Mouse (Mus musculus) stomach, embryonic 14.5 days (tissue): ENCODE measurements around the gene Lkaaear1. TPM values are rescaled to one million over a fixed set of nuclear protein-coding genes. Genes with fewer than 3 reads are reported as not detected.

Experiments
- ATAC-seq: fragments of 200-750 bp; cut with Nextera tagmentation; 2 replicates; pipeline ENCODE4 v1.8.0; 2017; ENCODE audit warnings: low read depth, moderate TSS enrichment; ENCODE audit not compliant: insufficient number of reproducible peaks, insufficient read depth, low FRiP score
- H3K27ac ChIP-seq: fragments of 300-500 bp; sonication (generic); 2 replicates; pipeline ENCODE4 v1.5.1; 2014; ENCODE audit warnings: mild to moderate bottlenecking, low read length, moderate library complexity, mixed read lengths
- H3K27me3 ChIP-seq: fragments of 300-500 bp; sonication (generic); 2 replicates; pipeline ENCODE4 v1.6.1; 2014; ENCODE audit warnings: low read length, control low read depth, mixed read lengths; ENCODE audit not compliant: control insufficient read depth, insufficient read depth
- H3K36me3 ChIP-seq: fragments of 300-500 bp; sonication (generic); 2 replicates; pipeline ENCODE4 v1.6.1; 2014; ENCODE audit warnings: mild to moderate bottlenecking, control low read depth, low read length, moderate library complexity, mixed read lengths; ENCODE audit not compliant: control insufficient read depth, insufficient read depth
- H3K4me1 ChIP-seq: fragments of 300-500 bp; sonication (generic); 2 replicates; pipeline ENCODE4 v1.6.1; 2014; ENCODE audit warnings: low read length, control low read depth, mixed read lengths; ENCODE audit not compliant: control insufficient read depth, insufficient read depth
- H3K4me2 ChIP-seq: fragments of 300-500 bp; sonication (generic); replicated peaks from 2 replicates; pipeline ENCODE4 v1.6.1; 2014; ENCODE audit warnings: low read depth, low read length, control low read depth
- H3K4me3 ChIP-seq: fragments of 300-500 bp; sonication (generic); 2 replicates; pipeline ENCODE4 v1.5.1; 2014; ENCODE audit warnings: low read depth, low read length, control low read depth
- H3K9ac ChIP-seq: fragments of 300-500 bp; sonication (generic); replicated peaks from 2 replicates; pipeline ENCODE4 v1.6.1; 2014; ENCODE audit warnings: low read depth, mild to moderate bottlenecking, control low read depth, low read length, moderate library complexity, mixed read lengths
- H3K9me3 ChIP-seq: fragments of 300-500 bp; sonication (generic); 2 replicates; pipeline ENCODE4 v1.6.1; 2016; ENCODE audit warnings: low read depth, low read length, control low read depth; ENCODE audit not compliant: control insufficient read depth
- WGBS: fragments of 180-500 bp; shearing (Covaris S2); extraction: QIAGEN DNeasy Blood & Tissue Kit; methylation state at CpG from one replicate; pipeline ENCODE4 v1.1.7; 2014; 5-methylcytosine and 5-hydroxymethylcytosine counted together
- polyA plus RNA-seq: library from polyadenylated mRNA; unstranded; fragments of >200 nt; fragmentation: Nextera tagmentation; extraction: Ambion mirVana; gene quantifications from 2 replicates; pipeline ENCODE4 v1.2.1, GENCODE M21; 2014

The Lkaaear1 gene
- polyA plus RNA-seq, 1 experiment from 2014 or later = not detected

- no peak for ATAC-seq
- peaks cover 41% of the 10 kb centered on the region for H3K27me3 ChIP-seq
- WGBS = 31% methylated on average over 7 of the region's 7 CpGs
- peak overlapping the region; percentile 72; the same call in 1 of the 2 replicates for H3K4me2 ChIP-seq
- H3K27ac ChIP-seq = no peak overlapping the region
- no peaks in the 10 kb centered on the region for H3K9me3 ChIP-seq
- peaks cover 12% of the 10 kb centered on the region; the same call in 1 of the 2 replicates for H3K4me1 ChIP-seq
- no peak overlapping the region for H3K9ac ChIP-seq
- no peaks in the 10 kb centered on the region for H3K36me3 ChIP-seq
- H3K4me3 ChIP-seq = peak overlapping the region; percentile 44; the same call in 1 of the 2 replicates
Measured at GRCm38 (mm10) chr2:181671984-181672383, 26.3 kb downstream of the Lkaaear1 start.

- peaks cover 41% of the 10 kb centered on the region for H3K27me3 ChIP-seq
- H3K9me3 ChIP-seq = no peaks in the 10 kb centered on the region
- H3K4me3 ChIP-seq = peak within 1 kb of the TSS; percentile 44
- ATAC-seq = no peak
- WGBS = under 1% methylated on average over 40 of the region's 43 CpGs
- H3K9ac ChIP-seq = peak within 1 kb of the TSS; percentile 33; the same call in 1 of the 2 replicates
- peak within 1 kb of the TSS; percentile 72 for H3K4me2 ChIP-seq
- no peaks in the 10 kb centered on the region for H3K36me3 ChIP-seq
- H3K27ac ChIP-seq = peak within 1 kb of the TSS; percentile 39; the same call in 1 of the 2 replicates
- peaks cover 12% of the 10 kb centered on the region; the same call in 1 of the 2 replicates for H3K4me1 ChIP-seq
Measured at GRCm38 (mm10) chr2:181671326-181671725, 26.9 kb downstream of the Lkaaear1 start, which contains the start of gene Sox18. Sox18 (minus strand) TSS chr2:181671640.

GRCm38 (mm10) chr2:181670913-181671311 is 27.3 kb downstream of the Lkaaear1 start:
- Histone ChIP-seq H3K9ac (peak overlapping the region; percentile 33; the same call in 1 of the 2 replicates), H3K4me1 (peaks cover 12% of the 10 kb centered on the region; the same call in 1 of the 2 replicates), H3K27me3 (peaks cover 41% of the 10 kb centered on the region), H3K4me3 (peak overlapping the region; percentile 44), H3K9me3 (no peaks in the 10 kb centered on the region), H3K4me2 (peak overlapping the region; percentile 72), H3K27ac (peak overlapping the region; percentile 39; the same call in 1 of the 2 replicates), H3K36me3 (no peaks in the 10 kb centered on the region)
- under 1% methylated on average over 41 of the region's 41 CpGs for WGBS
- no peak for ATAC-seq

GRCm38 (mm10) chr2:181670285-181670912 is 27.8 kb downstream of the Lkaaear1 start:
- Histone ChIP-seq H3K4me1 (peaks cover 12% of the 10 kb centered on the region; the same call in 1 of the 2 replicates), H3K9me3 (no peaks in the 10 kb centered on the region), H3K9ac (peak overlapping the region; percentile 33; the same call in 1 of the 2 replicates), H3K27ac (peak overlapping the region; percentile 39; the same call in 1 of the 2 replicates), H3K27me3 (peaks cover 41% of the 10 kb centered on the region), H3K4me2 (peak overlapping the region; percentile 72), H3K36me3 (no peaks in the 10 kb centered on the region), H3K4me3 (peak overlapping the region; percentile 44)
- no peak for ATAC-seq
- WGBS = 4% methylated on average over 54 of the region's 56 CpGs

GRCm38 (mm10) chr2:181663298-181663630 is 35.0 kb downstream of the Lkaaear1 start:
- 0 out of 2 replicates have a peak, but pooled peaks cover 5% of the 10 kb centered on the region for H3K4me1 ChIP-seq
- no peaks in the 10 kb centered on the region for H3K9me3 ChIP-seq
- H3K27me3 ChIP-seq = no peaks in the 10 kb centered on the region
- H3K9ac ChIP-seq = no peak overlapping the region
- H3K36me3 ChIP-seq = no peaks in the 10 kb centered on the region
- ATAC-seq = no peak
- 18% methylated on average over 4 of the region's 4 CpGs for WGBS
- no peak overlapping the region for H3K27ac ChIP-seq
- H3K4me2 ChIP-seq = no peak overlapping the region
- H3K4me3 ChIP-seq = no peak overlapping the region

- no peak overlapping the region for H3K27ac ChIP-seq
- no peak overlapping the region for H3K9ac ChIP-seq
- no peak overlapping the region for H3K4me3 ChIP-seq
- H3K9me3 ChIP-seq = no peaks in the 10 kb centered on the region
- H3K27me3 ChIP-seq = no peaks in the 10 kb centered on the region
- H3K4me2 ChIP-seq = no peak overlapping the region
- 0 out of 2 replicates have a peak, but pooled peaks cover 5% of the 10 kb centered on the region for H3K4me1 ChIP-seq
- ATAC-seq = no peak
- no peaks in the 10 kb centered on the region for H3K36me3 ChIP-seq
- 83% methylated on average over 3 of the region's 3 CpGs for WGBS
Measured at GRCm38 (mm10) chr2:181662620-181663297, 35.5 kb downstream of the Lkaaear1 start.

- Histone ChIP-seq H3K36me3 (peaks cover 12% of the 10 kb centered on the region), H3K27ac (no peak overlapping the region), H3K9me3 (no peaks in the 10 kb centered on the region), H3K27me3 (no peaks in the 10 kb centered on the region), H3K4me2 (no peak overlapping the region), H3K4me3 (no peak overlapping the region), H3K9ac (no peak overlapping the region), H3K4me1 (0 out of 2 replicates have a peak, but pooled peaks cover 5% of the 10 kb centered on the region)
- ATAC-seq = peak; percentile 64; the same call in 1 of the 2 replicates
- 12% methylated on average over 9 of the region's 9 CpGs for WGBS
Measured at GRCm38 (mm10) chr2:181659609-181660055, 38.6 kb downstream of the Lkaaear1 start.

- 47% methylated on average over 17 of the region's 17 CpGs for WGBS
- ATAC-seq = peak; percentile 50; the same call in 1 of the 2 replicates
- Histone ChIP-seq H3K4me2 (no peak overlapping the region), H3K4me3 (no peak overlapping the region), H3K27me3 (no peaks in the 10 kb centered on the region), H3K27ac (no peak overlapping the region; the same call in 1 of the 2 replicates), H3K9me3 (no peaks in the 10 kb centered on the region), H3K4me1 (0 out of 2 replicates have a peak, but pooled peaks cover 5% of the 10 kb centered on the region), H3K36me3 (peaks cover 13% of the 10 kb centered on the region), H3K9ac (no peak overlapping the region)
Measured at GRCm38 (mm10) chr2:181658930-181659555, 39.2 kb downstream of the Lkaaear1 start.
